Mouse (Mus musculus): ENCODE results near the gene Sephs2. TPM values are rescaled to one million over a fixed set of nuclear protein-coding genes. Genes with fewer than 3 reads are reported as not detected.

Sephs2 gene
- polyA plus RNA-seq (2014; fragmentation: Nextera tagmentation; extraction: Ambion mirVana): 94.5 and 104 TPM in 2 replicates

GRCm38 (mm10) chr7:127273925-127274789 lies at the start of gene Sephs2:
Gene Sephs2, minus strand, starts transcription at chr7:127274055.
- 3% methylated on average over 39 of the region's 39 CpGs for whole genome bisulfite sequencing
- H3K4me2 ChIP-seq (ENCODE audit: low read depth, severe bottlenecking): peak within 1 kb of the TSS; percentile 91
- peak within 1 kb of the TSS; percentile 96 for H3K9ac ChIP-seq (ENCODE audit: low read length)
- ATAC-seq (ENCODE audit: insufficient number of reproducible peaks, low FRiP score, low TSS enrichment, low read depth): peak; percentile 82
- no peaks in the 10 kb centered on the region for H3K27me3 ChIP-seq (ENCODE audit: control insufficient read depth, insufficient read depth, low read length)
- peak within 1 kb of the TSS; percentile 81 for H3K27ac ChIP-seq (replicated peaks; ENCODE audit: low read depth, low read length)
- no peaks in the 10 kb centered on the region for H3K9me3 ChIP-seq (ENCODE audit: control insufficient read depth, low read length)
- H3K4me3 ChIP-seq (ENCODE audit: low read depth, low read length): peak within 1 kb of the TSS; percentile 84
- peaks cover 10% of the 10 kb centered on the region; the same call in 1 of the 2 replicates for H3K36me3 ChIP-seq (ENCODE audit: control insufficient read depth, insufficient read depth, low read length)
- peak; percentile 96 for DNase-seq (ENCODE audit: low spot score)
- H3K4me1 ChIP-seq (ENCODE audit: control insufficient read depth, insufficient read depth, low read length): no peaks in the 10 kb centered on the region

GRCm38 (mm10) chr7:127322085-127322484 lies 48.2 kb upstream of the Sephs2 start:
- Histone ChIP-seq H3K4me1 (ENCODE audit: control insufficient read depth, insufficient read depth, low read length) (no peaks in the 10 kb centered on the region), H3K4me2 (ENCODE audit: low read depth, severe bottlenecking) (no peak overlapping the region), H3K9me3 (ENCODE audit: control insufficient read depth, low read length) (no peaks in the 10 kb centered on the region), H3K4me3 (ENCODE audit: low read depth, low read length) (no peak overlapping the region), H3K9ac (ENCODE audit: low read length) (no peak overlapping the region), H3K27me3 (ENCODE audit: control insufficient read depth, insufficient read depth, low read length) (no peaks in the 10 kb centered on the region), H3K36me3 (ENCODE audit: control insufficient read depth, insufficient read depth, low read length) (no peaks in the 10 kb centered on the region), H3K27ac (replicated peaks; ENCODE audit: low read depth, low read length) (no peak overlapping the region)
- 42% methylated on average over 5 of the region's 5 CpGs for WGBS
- ATAC-seq (ENCODE audit: insufficient number of reproducible peaks, low FRiP score, low TSS enrichment, low read depth) (no peak), DNase-seq (ENCODE audit: low spot score) (peak; percentile 43)

GRCm38 (mm10) chr7:127321106-127321505 lies 47.3 kb upstream of the Sephs2 start:
- Histone ChIP-seq H3K36me3 (ENCODE audit: control insufficient read depth, insufficient read depth, low read length) (no peaks in the 10 kb centered on the region), H3K9me3 (ENCODE audit: control insufficient read depth, low read length) (no peaks in the 10 kb centered on the region), H3K9ac (ENCODE audit: low read length) (no peak overlapping the region), H3K27me3 (ENCODE audit: control insufficient read depth, insufficient read depth, low read length) (no peaks in the 10 kb centered on the region), H3K4me2 (ENCODE audit: low read depth, severe bottlenecking) (no peak overlapping the region), H3K27ac (replicated peaks; ENCODE audit: low read depth, low read length) (no peak overlapping the region), H3K4me3 (ENCODE audit: low read depth, low read length) (no peak overlapping the region), H3K4me1 (ENCODE audit: control insufficient read depth, insufficient read depth, low read length) (no peaks in the 10 kb centered on the region)
- no peak for DNase-seq (ENCODE audit: low spot score)
- ATAC-seq (ENCODE audit: insufficient number of reproducible peaks, low FRiP score, low TSS enrichment, low read depth): no peak
- 70% methylated on average over 4 of the region's 4 CpGs for WGBS

GRCm38 (mm10) chr7:127313912-127314311 lies 40.1 kb upstream of the Sephs2 start:
- Histone ChIP-seq H3K4me3 (ENCODE audit: low read depth, low read length) (no peak overlapping the region), H3K9ac (ENCODE audit: low read length) (no peak overlapping the region), H3K4me1 (ENCODE audit: control insufficient read depth, insufficient read depth, low read length) (no peaks in the 10 kb centered on the region), H3K9me3 (ENCODE audit: control insufficient read depth, low read length) (no peaks in the 10 kb centered on the region), H3K27ac (replicated peaks; ENCODE audit: low read depth, low read length) (no peak overlapping the region), H3K36me3 (ENCODE audit: control insufficient read depth, insufficient read depth, low read length) (no peaks in the 10 kb centered on the region), H3K27me3 (ENCODE audit: control insufficient read depth, insufficient read depth, low read length) (no peaks in the 10 kb centered on the region), H3K4me2 (ENCODE audit: low read depth, severe bottlenecking) (no peak overlapping the region)
- WGBS: 49% methylated on average over 8 of the region's 8 CpGs
- ATAC-seq (ENCODE audit: insufficient number of reproducible peaks, low FRiP score, low TSS enrichment, low read depth) (no peak), DNase-seq (ENCODE audit: low spot score) (no peak)

- Histone ChIP-seq H3K27me3 (ENCODE audit: control insufficient read depth, insufficient read depth, low read length) (no peaks in the 10 kb centered on the region), H3K27ac (replicated peaks; ENCODE audit: low read depth, low read length) (no peak overlapping the region), H3K36me3 (ENCODE audit: control insufficient read depth, insufficient read depth, low read length) (no peaks in the 10 kb centered on the region), H3K9ac (ENCODE audit: low read length) (no peak overlapping the region), H3K4me1 (ENCODE audit: control insufficient read depth, insufficient read depth, low read length) (no peaks in the 10 kb centered on the region), H3K9me3 (ENCODE audit: control insufficient read depth, low read length) (no peaks in the 10 kb centered on the region), H3K4me2 (ENCODE audit: low read depth, severe bottlenecking) (no peak overlapping the region), H3K4me3 (ENCODE audit: low read depth, low read length) (no peak overlapping the region)
- 66% methylated on average over 12 of the region's 12 CpGs for WGBS
- no peak for DNase-seq (ENCODE audit: low spot score)
- no peak for ATAC-seq (ENCODE audit: insufficient number of reproducible peaks, low FRiP score, low TSS enrichment, low read depth)
Measured at GRCm38 (mm10) chr7:127309951-127310350, 36.1 kb upstream of the Sephs2 start.

- Histone ChIP-seq H3K9ac (ENCODE audit: low read length) (no peak overlapping the region), H3K27ac (replicated peaks; ENCODE audit: low read depth, low read length) (no peak overlapping the region), H3K27me3 (ENCODE audit: control insufficient read depth, insufficient read depth, low read length) (no peaks in the 10 kb centered on the region), H3K4me2 (ENCODE audit: low read depth, severe bottlenecking) (no peak overlapping the region), H3K9me3 (ENCODE audit: control insufficient read depth, low read length) (no peaks in the 10 kb centered on the region), H3K4me1 (ENCODE audit: control insufficient read depth, insufficient read depth, low read length) (no peaks in the 10 kb centered on the region), H3K36me3 (ENCODE audit: control insufficient read depth, insufficient read depth, low read length) (no peaks in the 10 kb centered on the region), H3K4me3 (ENCODE audit: low read depth, low read length) (no peak overlapping the region)
- ATAC-seq (ENCODE audit: insufficient number of reproducible peaks, low FRiP score, low TSS enrichment, low read depth) (no peak), DNase-seq (ENCODE audit: low spot score) (peak; percentile 77)
- whole genome bisulfite sequencing: 74% methylated on average over 4 of the region's 4 CpGs
Measured at GRCm38 (mm10) chr7:127308887-127309286, 35.0 kb upstream of the Sephs2 start.

GRCm38 (mm10) chr7:127308431-127308830 lies 34.6 kb upstream of the Sephs2 start:
- no peak overlapping the region for H3K27ac ChIP-seq (replicated peaks; ENCODE audit: low read depth, low read length)
- H3K4me1 ChIP-seq (ENCODE audit: control insufficient read depth, insufficient read depth, low read length): no peaks in the 10 kb centered on the region
- ATAC-seq (ENCODE audit: insufficient number of reproducible peaks, low FRiP score, low TSS enrichment, low read depth) (no peak), DNase-seq (ENCODE audit: low spot score) (no peak)
- H3K4me2 ChIP-seq (ENCODE audit: low read depth, severe bottlenecking): no peak overlapping the region
- WGBS: 93% methylated on average over 2 of the region's 2 CpGs
- no peak overlapping the region for H3K9ac ChIP-seq (ENCODE audit: low read length)
- no peaks in the 10 kb centered on the region for H3K27me3 ChIP-seq (ENCODE audit: control insufficient read depth, insufficient read depth, low read length)
- no peaks in the 10 kb centered on the region for H3K36me3 ChIP-seq (ENCODE audit: control insufficient read depth, insufficient read depth, low read length)
- no peak overlapping the region for H3K4me3 ChIP-seq (ENCODE audit: low read depth, low read length)
- no peaks in the 10 kb centered on the region for H3K9me3 ChIP-seq (ENCODE audit: control insufficient read depth, low read length)

- ATAC-seq (ENCODE audit: insufficient number of reproducible peaks, low FRiP score, low TSS enrichment, low read depth) (no peak), DNase-seq (ENCODE audit: low spot score) (no peak)
- no peaks in the 10 kb centered on the region for H3K27me3 ChIP-seq (ENCODE audit: control insufficient read depth, insufficient read depth, low read length)
- no peaks in the 10 kb centered on the region for H3K4me1 ChIP-seq (ENCODE audit: control insufficient read depth, insufficient read depth, low read length)
- no peak overlapping the region for H3K9ac ChIP-seq (ENCODE audit: low read length)
- no peaks in the 10 kb centered on the region for H3K9me3 ChIP-seq (ENCODE audit: control insufficient read depth, low read length)
- H3K4me2 ChIP-seq (ENCODE audit: low read depth, severe bottlenecking): no peak overlapping the region
- no peak overlapping the region for H3K27ac ChIP-seq (replicated peaks; ENCODE audit: low read depth, low read length)
- WGBS: 96% methylated on average over 5 of the region's 5 CpGs
- no peaks in the 10 kb centered on the region for H3K36me3 ChIP-seq (ENCODE audit: control insufficient read depth, insufficient read depth, low read length)
- H3K4me3 ChIP-seq (ENCODE audit: low read depth, low read length): no peak overlapping the region
Measured at GRCm38 (mm10) chr7:127297586-127298193, 23.8 kb upstream of the Sephs2 start.

All from limb, embryonic 11.5 days (tissue).